Mouse (Mus musculus): ENCODE measurements at regions not wholly inside any gene's neighbourhood (a gene's known extent, or its start where the extent isn't known, plus 50 kb on each side); places are given as distances from the start of the nearest gene placed in this dataset.

DNA sequence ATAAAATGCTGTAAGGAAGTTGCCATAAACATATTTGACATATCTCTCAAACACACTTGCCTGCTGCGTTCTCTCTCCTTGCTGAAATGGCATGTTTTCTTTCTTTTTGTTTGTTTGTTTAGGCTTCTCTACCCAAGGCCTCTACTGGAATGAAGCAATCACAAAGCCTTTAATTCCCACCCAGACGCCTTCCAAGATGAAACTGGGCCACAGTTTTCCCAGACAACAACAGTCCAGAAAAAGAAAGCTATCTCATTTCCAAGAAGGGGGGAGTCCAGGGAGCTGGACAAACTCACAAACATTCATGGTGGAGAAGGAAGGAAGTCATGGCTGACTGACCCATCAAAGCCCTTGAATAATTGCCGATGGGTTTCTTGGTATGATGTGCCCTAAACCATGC, 234.1 kb downstream of the Gm45692 start:
- no peak for DNase-seq (ENCODE audit: low read depth, low spot score)

- DNase-seq (ENCODE audit: low read depth, low spot score): no peak
Observed at GRCm38 (mm10) chr8:26354516-26354915, 235.2 kb downstream of the Gm45692 start.

DNA sequence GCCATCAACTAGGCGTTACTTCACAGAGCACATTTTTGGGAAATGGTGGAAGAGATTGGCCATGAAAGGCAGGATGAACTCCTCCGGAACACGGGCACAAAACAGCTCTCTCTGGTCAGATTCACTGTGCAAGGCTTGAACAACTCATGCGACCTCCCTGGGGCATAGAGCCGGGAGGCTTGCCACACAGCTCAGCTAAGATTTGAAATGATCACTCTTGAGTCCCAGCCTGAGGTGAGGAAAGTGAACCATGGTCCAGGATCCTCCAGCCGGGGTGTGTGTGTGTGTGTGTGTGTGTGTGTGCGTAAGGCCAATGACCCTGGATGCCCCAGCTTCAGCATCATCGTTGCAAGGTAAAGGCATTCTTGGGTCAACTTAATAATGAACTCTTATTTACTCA, 237.5 kb downstream of the Gm45692 start:
- no peak for DNase-seq (ENCODE audit: low read depth, low spot score)

GRCm38 (mm10) chr8:26358711-26359136, 239.4 kb downstream of the Gm45692 start:
- no peak for DNase-seq (ENCODE audit: low read depth, low spot score)

DNA sequence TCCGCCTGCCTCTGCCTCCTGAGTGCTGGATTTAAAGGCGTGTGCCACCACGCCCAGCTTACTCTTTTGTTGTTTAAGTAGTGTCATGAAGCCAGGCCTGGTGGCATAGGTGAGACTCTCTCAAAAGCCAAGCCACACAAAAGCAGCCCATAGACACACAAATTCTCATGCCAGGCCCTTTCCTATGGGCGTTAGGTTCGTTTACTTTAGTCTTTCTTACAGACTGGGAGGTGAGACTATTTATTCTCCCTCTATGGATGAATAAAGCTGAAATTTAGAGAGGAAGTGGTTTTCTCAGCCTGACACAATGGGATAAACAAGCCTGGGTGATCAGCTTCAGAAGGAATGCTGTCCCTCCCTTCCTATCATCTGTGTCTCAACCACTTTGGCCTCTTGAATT, 243.0 kb downstream of the Gm45692 start:
- peak; percentile 60 for DNase-seq (ENCODE audit: low read depth, low spot score)

DNA sequence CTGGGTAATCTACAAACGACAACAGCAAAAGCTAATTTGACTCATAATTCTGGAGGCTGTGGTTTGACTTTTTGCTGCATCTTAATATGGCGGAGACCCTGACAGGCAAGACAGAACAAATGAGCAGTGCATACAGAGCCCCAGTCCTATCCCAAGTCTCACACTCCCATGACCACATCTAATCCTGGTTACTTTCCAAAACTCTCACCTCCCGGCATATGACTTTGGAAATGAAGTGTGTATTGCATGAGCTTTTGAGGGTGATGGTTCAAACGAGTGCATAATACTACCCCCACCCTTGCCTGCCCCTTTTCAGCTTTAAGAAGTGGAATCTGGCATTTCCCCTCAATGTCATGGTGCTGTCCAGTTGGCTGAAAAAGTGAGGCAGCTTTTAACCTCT, 244.3 kb downstream of the Gm45692 start:
- DNase-seq (ENCODE audit: low read depth, low spot score): no peak

DNA sequence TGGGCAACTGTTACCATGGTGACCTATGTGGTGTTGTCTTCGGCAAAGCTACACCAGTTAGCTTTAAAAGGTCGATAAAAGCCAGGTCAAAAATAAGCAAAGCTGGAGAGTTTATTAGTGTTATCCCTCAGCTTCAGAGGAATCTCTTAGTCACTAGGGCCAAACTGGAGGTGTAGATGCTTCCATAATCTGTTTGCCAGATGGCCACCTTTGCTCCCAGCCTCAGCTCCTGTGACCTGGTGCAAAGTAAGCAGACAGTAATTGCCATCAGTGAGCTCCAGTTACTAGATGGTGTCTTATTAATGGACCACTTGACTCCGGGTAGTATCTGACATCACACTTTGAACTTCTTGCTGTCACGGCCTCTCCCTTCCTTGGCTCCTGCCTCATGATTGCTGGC, 245.3 kb downstream of the Gm45692 start:
- DNase-seq (ENCODE audit: low read depth, low spot score): no peak

DNA sequence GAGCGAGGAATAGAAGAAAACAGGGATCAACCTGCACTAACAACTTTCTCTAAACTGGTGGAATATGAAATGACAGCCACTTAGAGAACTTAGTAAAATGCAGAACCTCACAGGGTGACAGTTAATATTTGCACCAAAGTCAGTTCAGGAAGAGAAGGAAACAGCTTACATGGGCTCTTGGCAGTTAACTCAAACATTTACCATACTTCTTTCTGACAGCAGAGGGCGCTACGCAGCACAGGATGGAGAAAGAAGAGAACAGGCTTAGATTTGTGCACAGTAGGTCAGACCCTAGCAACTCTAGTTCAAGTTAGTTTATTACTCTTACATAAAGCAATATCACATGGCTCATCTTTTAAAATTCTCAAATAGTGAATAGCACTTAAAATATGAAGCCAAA, 261.3 kb downstream of the Gm45692 start:
- peak; percentile 72 for DNase-seq (ENCODE audit: low read depth, low spot score)

DNA sequence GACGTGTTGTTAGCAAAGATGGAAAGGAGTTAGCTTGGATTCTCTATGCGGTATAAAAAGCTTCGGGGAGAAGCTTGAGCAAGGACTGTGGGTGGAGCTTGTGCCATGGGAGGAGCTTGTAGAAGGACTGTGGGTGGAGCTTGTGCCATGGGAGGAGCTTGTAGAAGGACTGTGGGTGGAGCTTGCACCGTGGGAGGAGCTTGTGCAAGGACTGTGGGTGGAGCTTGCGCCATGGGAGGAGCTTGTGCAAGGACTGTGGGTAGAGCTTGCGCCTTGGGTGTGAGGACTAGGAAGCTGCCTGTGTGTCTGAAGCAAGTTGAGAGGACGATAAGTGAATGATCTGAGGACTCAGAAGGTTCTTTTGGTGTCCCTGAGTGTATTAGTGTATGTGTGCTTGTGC, 263.1 kb downstream of the Gm45692 start:
- peak; percentile 41 for DNase-seq (ENCODE audit: low read depth, low spot score)

DNA sequence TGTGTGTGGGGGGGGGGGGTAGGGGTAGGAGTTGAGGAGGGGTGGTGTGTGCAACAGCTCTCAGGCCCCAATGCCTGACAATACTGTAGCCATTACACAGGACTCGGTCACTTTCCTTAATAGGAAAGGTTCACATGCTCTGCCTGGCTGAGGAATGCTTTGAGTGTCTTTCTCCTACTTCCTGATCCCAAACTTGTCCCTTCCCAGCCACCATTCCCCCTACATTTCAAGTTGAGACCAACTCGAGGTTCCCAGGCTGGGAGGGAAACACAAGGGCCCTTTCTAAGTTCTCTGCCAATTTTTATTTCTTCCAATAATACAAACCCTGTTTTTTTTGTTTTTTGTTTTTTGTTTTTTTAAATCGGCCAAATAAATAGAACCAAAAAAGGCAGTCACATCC, 264.6 kb downstream of the Gm45692 start:
- no peak for DNase-seq (ENCODE audit: low read depth, low spot score)

DNA sequence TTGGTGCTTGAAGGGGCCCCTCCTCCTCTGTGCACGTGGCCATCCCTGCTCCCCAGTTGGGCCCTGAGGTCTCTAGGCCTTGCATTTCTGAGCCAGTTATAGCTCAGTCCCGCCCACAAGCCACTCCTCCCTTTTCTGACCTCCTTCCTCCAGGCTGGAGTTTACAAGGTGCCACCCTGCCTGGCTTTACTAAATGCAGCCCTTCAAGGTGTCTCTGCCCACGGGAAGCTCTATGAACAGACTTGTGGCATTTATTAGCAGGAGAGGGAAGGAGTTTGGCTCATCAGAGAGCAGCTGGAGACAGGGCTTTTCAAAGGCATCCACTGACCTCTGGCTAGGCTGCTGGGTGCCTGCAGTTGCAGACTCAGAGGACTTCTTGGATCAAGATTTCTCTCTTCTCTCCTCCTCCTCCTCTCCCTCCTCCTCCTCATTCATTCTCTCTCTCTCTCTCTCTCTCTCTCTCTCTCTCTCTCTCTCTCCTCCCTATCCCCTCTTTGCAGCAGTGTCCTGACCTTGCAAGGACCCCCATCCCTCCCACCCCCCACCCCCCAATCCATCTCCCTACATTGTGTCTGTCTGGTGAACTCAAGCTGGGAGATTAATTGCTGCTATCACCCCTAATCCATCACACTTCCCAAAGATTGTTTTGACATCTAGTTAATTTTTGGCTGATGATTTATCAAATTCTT, 265.1 kb downstream of the Gm45692 start:
- peak; percentile 19 for DNase-seq (ENCODE audit: low read depth, low spot score)

GRCm38 (mm10) chr8:26384994-26385345, 265.6 kb downstream of the Gm45692 start:
- no peak for DNase-seq (ENCODE audit: low read depth, low spot score)

DNA sequence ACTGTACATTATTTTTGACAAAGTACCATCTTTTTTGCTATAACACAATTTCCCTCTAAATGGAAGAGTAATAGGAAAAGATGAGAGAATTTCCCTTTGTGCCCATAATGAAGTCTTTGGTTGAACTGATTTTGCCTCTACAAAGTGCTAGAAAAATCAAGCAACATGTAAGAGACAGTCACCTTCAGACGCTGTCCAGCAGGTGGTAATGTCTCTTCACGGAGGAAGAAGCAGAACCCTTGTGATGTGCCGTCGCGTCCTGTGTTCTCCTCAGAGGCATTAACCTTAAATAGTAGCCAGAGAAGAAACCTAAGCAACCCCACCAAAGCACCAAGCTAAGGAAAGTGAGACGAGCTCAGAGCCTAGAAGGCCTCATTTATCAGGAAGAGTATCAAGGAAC, 275.7 kb downstream of the Gm45692 start:
- DNase-seq (ENCODE audit: low read depth, low spot score): no peak

DNA sequence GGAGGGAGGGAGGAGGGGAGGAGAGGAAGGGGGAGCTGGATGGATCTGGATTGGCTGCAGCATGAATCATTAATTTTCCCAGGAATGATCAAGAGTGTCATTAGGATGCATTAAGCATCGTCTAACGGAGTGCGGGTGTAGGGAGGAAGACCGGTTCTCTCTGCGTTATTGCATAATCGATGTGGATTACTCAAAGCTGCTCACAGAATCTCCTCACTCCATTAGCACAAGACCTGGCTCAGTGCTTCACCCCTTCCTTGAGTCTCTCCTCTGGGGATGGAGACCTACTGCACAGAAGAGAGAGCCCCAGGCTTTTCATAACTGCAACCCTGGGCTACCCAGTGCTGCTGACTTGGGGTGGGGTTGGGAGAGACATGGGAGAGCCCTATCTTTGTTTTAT, 300.7 kb downstream of the Gm45692 start:
- DNase-seq (ENCODE audit: low read depth, low spot score): no peak

DNA sequence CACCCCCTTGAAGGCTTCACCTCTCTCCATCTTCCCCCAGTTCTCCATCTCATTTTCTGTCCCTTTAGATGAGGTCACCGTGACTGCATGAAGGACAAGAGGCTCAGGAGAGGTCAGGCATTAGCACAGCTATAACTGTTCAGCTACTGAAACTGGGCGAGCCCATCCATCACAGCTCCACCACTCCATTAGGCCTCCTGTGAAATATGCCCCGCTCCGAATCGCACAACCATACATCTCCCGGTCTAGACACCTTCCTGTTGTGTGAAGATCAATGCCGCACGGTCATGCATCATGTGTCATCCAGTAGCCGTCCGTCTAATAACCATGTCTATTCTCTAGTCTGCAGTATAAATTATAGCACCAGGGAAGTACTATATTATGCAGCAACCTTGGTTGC, 301.2 kb downstream of the Gm45692 start:
- DNase-seq (ENCODE audit: low read depth, low spot score): no peak

- no peak for DNase-seq (ENCODE audit: low read depth, low spot score)
Observed at GRCm38 (mm10) chr8:26427311-26427710, 308.0 kb downstream of the Gm45692 start.

GRCm38 (mm10) chr8:26429751-26430327, 310.5 kb downstream of the Gm45692 start:
- no peak for DNase-seq (ENCODE audit: low read depth, low spot score)

DNA sequence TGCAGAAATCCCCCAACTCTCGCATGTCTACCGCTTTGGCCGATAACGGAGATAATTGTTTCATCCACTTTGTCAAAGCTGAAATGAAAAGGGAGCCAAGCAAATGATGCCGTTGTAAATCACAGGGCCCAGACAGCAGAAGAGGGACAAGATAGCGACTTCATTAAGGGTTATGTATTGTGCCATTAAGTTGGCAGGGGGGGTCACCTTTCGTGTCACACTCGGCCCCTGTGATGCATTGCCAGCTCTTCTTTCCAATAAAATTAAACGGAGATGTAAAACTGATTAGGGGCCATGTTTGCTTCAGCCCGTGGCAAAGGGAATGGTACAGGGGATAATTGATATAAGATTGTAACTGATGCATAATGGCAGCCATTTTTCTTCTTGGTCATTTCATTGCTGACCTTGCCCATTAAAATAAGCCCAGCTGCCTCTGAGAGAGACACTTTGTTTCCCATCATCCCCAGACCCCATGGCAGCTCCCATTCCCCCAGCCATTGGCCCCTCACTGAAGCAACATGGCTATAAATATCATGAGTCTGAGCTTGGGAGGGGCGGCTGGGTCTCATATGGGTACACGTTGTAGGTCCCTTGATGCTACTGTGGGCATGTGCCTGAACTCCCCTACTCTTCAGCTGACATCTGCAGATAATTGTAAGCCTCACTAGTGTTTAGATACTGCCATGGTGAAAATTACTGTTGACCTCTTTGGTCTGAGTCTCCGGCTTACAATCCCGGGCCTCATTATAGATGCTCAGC, 313.0 kb downstream of the Gm45692 start:
- DNase-seq (ENCODE audit: low read depth, low spot score): no peak

DNA sequence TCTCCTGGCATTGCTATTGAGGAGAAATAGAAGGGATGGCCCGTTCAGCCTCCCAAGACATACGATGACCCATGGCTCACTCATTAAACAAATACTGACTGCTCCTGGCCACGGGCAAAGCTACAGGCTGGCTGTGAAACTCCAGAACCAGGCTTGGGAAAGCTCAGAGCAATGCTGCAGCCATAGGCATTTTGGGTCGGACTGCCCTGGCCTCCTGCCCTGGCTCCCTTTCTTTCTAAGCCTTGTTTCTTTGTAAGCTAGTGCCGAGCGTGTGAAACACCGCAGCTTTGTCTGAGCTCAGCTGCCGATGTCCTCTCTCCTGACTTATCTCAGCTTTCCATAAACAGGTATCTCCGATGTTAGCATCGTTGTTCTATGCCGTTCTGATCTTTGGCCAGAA, 316.9 kb downstream of the Gm45692 start:
- DNase-seq (ENCODE audit: low read depth, low spot score): no peak

GRCm38 (mm10) chr8:26437571-26437970, 318.2 kb downstream of the Gm45692 start:
- no peak for DNase-seq (ENCODE audit: low read depth, low spot score)

GRCm38 (mm10) chr8:26438246-26438862, 319.0 kb downstream of the Gm45692 start:
- no peak for DNase-seq (ENCODE audit: low read depth, low spot score)

DNA sequence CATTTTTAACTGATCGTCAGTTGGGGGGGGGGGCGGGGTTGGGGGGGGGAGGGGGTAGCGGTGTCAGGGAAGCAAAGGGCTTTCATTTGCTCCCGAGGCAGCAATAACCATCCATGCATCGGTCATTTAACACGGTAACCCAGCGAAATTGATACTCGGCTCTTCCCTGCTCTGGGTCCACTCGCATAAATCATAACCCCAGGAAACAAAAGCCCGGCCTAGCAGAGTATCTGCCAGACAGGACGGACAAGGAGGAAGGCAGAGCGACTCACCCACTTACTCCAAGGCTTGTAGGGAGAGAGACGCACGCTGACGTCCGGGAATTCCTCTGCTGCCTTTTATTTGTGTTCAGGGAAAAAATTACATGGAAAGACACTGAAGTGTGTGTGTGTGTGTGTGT, 319.5 kb downstream of the Gm45692 start:
- DNase-seq (ENCODE audit: low read depth, low spot score): no peak

Measured in R1 (cell line).